Mouse (Mus musculus) splenic B cell, adult 2 months (primary cell): ENCODE measurements around the gene Neurl4.

ENCODE experiments used
- DNase-seq: peaks from one replicate; pipeline ENCODE4 v3.0.0-alpha.2; 2011; ENCODE audit warnings: low read depth, low spot score
- H3K27me3 ChIP-seq: 2 replicates; pipeline ENCODE4 v1.6.1; 2012; ENCODE audit warnings: mild to moderate bottlenecking, low read length, moderate library complexity, mixed read lengths; ENCODE audit not compliant: control insufficient read depth, poor library complexity, insufficient read depth, severe bottlenecking
- H3K36me3 ChIP-seq: 2 replicates; pipeline ENCODE4 v1.6.1; 2012; ENCODE audit warnings: mild to moderate bottlenecking, low read length, moderate library complexity, mixed read lengths; ENCODE audit not compliant: control insufficient read depth, poor library complexity, insufficient read depth, severe bottlenecking

Gene Neurl4

DNA sequence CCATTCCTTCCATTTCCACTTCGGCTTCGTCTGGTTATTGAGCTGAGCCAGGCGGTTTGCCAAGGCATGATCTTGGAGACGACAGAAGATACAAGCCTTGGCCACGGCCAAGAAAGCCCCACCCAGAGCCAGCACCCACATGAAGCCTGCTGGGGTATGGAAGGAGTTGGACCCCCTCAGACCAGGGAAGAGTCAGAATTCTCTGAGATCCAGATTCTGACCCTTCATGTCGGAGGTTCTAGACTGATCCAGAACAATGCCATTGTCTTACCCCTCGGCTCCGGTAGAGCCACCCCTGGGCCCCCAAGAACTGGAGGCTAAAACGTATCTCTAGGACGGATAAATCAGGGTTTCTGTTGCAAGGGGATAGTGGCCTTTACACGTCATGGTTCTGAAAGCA, 23.0 kb upstream of the Neurl4 start, which contains the start of gene Tmem95:
Tmem95 (minus strand) TSS at position 141 of the 400 bp plus-strand sequence.
- DNase-seq: no peak
- Histone ChIP-seq H3K27me3 (no peaks in the 10 kb centered on the region), H3K36me3 (peaks cover 3% of the 10 kb centered on the region; the same call in 1 of the 2 replicates)

DNA sequence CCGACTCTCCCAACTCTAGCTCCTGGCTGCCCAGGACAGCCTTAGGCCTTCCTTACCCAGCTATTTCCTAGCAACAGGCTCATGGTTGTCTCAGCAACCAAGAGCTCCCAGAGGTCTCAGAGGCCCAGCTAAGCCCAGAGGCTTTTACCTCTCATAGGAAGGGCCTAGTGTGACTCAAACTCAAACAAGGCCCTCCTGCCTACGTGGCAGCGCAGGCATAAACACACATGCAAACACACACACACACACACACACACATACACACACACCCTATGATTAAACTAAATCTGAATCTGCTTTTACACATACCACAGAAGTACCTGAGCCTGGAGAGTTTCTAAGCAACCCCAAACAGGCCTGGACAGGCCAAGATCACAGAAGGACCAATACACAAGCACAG, 22.5 kb upstream of the Neurl4 start:
- Histone ChIP-seq H3K36me3 (peaks cover 3% of the 10 kb centered on the region; the same call in 1 of the 2 replicates), H3K27me3 (no peaks in the 10 kb centered on the region)
- no peak for DNase-seq

- Histone ChIP-seq H3K27me3 (no peaks in the 10 kb centered on the region), H3K36me3 (peaks cover 7% of the 10 kb centered on the region)
- DNase-seq: no peak
Observed at GRCm38 (mm10) chr11:69878952-69879351, 21.9 kb upstream of the Neurl4 start.

DNA sequence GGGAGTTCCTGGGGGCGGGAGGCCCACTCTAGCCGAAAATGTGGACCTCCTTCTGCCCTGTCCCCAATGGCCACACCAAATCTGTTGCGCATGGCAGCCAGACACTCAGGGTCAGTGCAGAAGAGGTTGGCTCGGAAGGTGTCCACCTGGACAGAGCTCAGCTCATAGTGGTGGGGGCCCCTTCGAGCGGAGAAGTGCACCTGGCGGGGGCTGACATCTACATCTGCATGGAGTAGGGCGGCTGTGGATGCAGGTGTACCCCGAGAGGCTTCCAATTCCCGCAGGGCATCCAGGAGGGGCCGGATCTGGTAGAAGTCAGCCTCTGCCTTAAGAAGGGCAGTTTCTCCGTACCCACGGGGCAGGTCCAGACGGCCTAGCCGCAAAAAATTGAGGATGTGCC, 21.2 kb upstream of the Neurl4 start:
- H3K36me3 ChIP-seq: peaks cover 9% of the 10 kb centered on the region
- no peaks in the 10 kb centered on the region for H3K27me3 ChIP-seq
- no peak for DNase-seq

DNA sequence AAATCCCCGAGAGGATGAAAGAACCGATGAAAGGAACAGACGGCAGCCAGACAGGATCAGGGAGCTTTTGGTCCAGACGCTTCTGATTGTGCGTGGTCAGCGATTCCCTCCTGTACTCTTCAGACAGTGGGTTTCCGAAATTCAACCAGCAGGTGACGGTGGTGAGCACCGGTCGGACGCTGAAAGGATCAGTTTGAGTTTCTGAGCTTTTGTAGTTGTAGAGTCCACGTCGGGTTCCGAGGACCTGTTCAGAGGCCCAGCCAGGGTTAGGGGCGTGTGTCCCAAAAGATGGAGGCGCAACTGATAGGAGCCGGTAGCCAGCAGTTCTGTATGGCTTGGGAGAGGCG, 20.4 kb upstream of the Neurl4 start:
- no peaks in the 10 kb centered on the region for H3K27me3 ChIP-seq
- peaks cover 14% of the 10 kb centered on the region for H3K36me3 ChIP-seq
- peak; percentile 84 for DNase-seq

- DNase-seq: peak; percentile 91
- Histone ChIP-seq H3K27me3 (no peaks in the 10 kb centered on the region), H3K36me3 (peaks cover 16% of the 10 kb centered on the region)
Observed at GRCm38 (mm10) chr11:69880853-69881603, 19.8 kb upstream of the Neurl4 start, which contains the start of gene Kctd11. Gene Kctd11 (minus strand): TSS chr11:69881406.

DNA sequence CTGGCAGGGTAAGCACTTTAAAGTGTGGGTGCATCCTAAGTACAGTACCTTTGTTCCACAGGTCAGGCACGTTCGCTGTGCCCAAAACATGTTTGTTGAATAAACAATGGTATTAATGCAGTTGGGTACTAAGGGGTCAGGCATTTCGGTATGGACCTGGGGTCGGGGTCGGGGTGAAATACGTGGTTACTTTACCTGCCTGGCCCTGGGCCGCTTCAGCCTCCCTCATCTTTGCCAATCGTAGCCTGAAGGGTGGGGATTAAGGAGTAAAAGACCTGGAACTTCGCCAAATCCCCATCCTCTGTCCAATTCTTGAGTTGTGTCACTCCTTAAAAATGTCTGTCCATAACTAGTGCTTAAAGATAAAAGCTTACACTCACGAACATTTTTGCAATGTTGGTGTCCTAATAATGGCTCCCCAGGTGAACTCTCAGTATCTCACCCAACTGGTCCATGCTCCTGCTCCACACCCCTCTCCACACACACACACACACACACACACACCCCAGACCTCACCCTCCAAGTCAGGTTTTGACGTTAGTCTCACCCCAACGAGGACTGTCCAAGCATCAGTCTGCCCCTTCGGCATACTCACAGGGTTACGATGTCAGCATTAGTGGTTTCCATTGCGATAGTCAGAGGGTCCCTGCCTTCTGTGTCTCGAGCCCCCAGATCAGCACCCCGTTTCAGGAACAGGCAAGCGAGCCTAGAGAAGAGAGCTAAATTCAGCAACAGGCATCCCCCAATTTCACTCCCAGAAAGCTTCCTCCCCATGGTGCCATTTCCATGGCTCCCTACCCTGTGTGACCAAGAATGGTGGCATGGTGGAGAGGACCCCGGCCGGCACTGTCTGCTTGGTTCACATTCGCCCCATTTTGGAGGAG, 18.8 kb upstream of the Neurl4 start:
- peaks cover 21% of the 10 kb centered on the region for H3K36me3 ChIP-seq
- DNase-seq: no peak
- H3K27me3 ChIP-seq: no peaks in the 10 kb centered on the region

- peak; percentile 73 for DNase-seq
- Histone ChIP-seq H3K27me3 (no peaks in the 10 kb centered on the region), H3K36me3 (peaks cover 26% of the 10 kb centered on the region)
Observed at GRCm38 (mm10) chr11:69883066-69883465, 17.8 kb upstream of the Neurl4 start.

GRCm38 (mm10) chr11:69883527-69884151, 17.2 kb upstream of the Neurl4 start:
- H3K27me3 ChIP-seq: no peaks in the 10 kb centered on the region
- H3K36me3 ChIP-seq: peaks cover 30% of the 10 kb centered on the region
- no peak for DNase-seq

- no peak for DNase-seq
- H3K36me3 ChIP-seq: peaks cover 32% of the 10 kb centered on the region
- H3K27me3 ChIP-seq: no peaks in the 10 kb centered on the region
Observed at GRCm38 (mm10) chr11:69884240-69884639, 16.6 kb upstream of the Neurl4 start.

GRCm38 (mm10) chr11:69884663-69885062, 16.2 kb upstream of the Neurl4 start:
- peaks cover 36% of the 10 kb centered on the region for H3K36me3 ChIP-seq
- H3K27me3 ChIP-seq: no peaks in the 10 kb centered on the region
- no peak for DNase-seq

- Histone ChIP-seq H3K36me3 (peaks cover 45% of the 10 kb centered on the region), H3K27me3 (no peaks in the 10 kb centered on the region)
- no peak for DNase-seq
Observed at GRCm38 (mm10) chr11:69886907-69887635, 13.8 kb upstream of the Neurl4 start.

DNA sequence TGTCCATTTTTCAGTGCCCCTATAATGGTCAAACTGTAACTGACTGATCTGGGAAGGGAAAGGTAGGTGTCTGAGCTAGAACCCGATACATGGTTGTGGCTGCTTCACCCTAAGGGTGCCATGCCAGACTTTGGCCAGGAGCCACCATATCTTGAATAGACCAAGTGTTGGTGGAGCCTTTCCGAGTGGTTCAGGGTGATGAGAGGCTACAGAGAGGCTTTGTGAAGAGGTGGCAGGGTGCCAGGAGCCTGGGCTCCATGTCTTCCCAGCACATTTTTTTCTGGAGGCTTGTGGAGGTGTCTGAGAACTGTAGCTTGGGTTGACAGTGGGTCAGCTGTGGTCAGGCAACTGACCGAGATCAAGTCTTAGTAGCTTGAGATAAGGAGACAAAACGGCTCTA, 9.4 kb upstream of the Neurl4 start:
- H3K36me3 ChIP-seq: peaks cover 30% of the 10 kb centered on the region
- DNase-seq: no peak
- no peaks in the 10 kb centered on the region for H3K27me3 ChIP-seq

DNA sequence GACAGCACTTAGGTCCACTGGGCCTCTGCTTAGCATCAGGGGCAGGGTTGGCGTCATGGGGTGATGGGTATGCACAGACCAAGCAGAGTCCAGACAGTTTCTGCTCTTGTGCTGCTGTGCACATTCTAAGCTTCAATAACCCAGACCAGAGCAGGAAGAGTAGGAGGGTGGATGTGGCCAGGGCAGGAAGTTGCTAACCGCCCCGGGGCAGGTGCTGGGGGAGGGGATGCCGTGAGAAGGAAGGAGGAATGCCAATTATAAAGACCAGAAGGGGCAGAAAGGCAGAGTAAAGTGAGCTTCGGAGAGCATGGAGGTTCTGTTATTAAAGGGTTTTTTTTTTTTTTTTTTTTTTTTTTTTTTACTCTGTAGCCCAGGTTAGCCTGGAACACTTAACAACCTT, 6.2 kb upstream of the Neurl4 start:
- peak; percentile 85 for DNase-seq
- H3K27me3 ChIP-seq: no peaks in the 10 kb centered on the region
- H3K36me3 ChIP-seq: peaks cover 9% of the 10 kb centered on the region
